Mouse (Mus musculus): Measurements from ENCODE around the gene Ambra1. TPM values are rescaled to one million over a fixed set of nuclear protein-coding genes. Genes with fewer than 3 reads are reported as not detected.

Gene Ambra1
- polyA plus RNA-seq, 1 experiment, result 21.1 TPM

DNA sequence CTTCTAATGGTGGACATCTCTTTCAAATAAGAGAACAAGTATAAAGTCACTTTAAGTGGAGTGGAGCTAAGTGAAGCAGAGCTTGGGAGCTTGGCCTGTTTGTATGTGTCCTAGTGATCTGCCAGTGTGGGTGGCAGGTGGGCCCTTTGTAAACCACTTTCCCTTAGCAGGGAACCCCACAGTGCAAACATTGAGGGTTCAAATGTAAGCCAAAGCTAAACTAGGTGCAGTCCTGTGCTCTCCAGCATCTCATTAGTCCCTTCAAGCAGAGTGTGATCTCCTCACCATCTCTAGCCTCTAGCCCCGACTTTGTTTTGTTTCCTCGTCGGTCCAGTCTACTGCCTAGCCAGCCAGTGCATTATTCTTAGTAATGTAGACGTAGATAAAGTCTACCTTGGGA, 154.7 kb downstream of the Ambra1 start:
- H3K4me3 ChIP-seq (replicated peaks; ENCODE audit: control insufficient read depth, low read depth, low read length), result no peak overlapping the region
- TF ChIP-seq POLR2A (IDR thresholded peaks at IDR 0.05; ENCODE audit: borderline replicate concordance, control insufficient read depth, low read depth, low read length) (no peak), CTCF (IDR thresholded peaks at IDR 0.05; ENCODE audit: control insufficient read depth, insufficient read depth, low read length) (no peak)
- WGBS, result 82% methylated on average over 4 of the region's 4 CpGs
- H3K4me1 ChIP-seq (ENCODE audit: control insufficient read depth, insufficient read depth, low read length), result no peaks in the 10 kb centered on the region; the same call in 1 of the 2 replicates
- no peak overlapping the region for H3K27ac ChIP-seq (ENCODE audit: control insufficient read depth, insufficient read depth, low read depth, low read length, poor library complexity)

- Histone ChIP-seq H3K27ac (ENCODE audit: control insufficient read depth, insufficient read depth, low read depth, low read length, poor library complexity) (no peak overlapping the region), H3K4me1 (ENCODE audit: control insufficient read depth, insufficient read depth, low read length) (no peaks in the 10 kb centered on the region), H3K4me3 (replicated peaks; ENCODE audit: control insufficient read depth, low read depth, low read length) (no peak overlapping the region)
- TF ChIP-seq POLR2A (IDR thresholded peaks at IDR 0.05; ENCODE audit: borderline replicate concordance, control insufficient read depth, low read depth, low read length) (no peak), CTCF (IDR thresholded peaks at IDR 0.05; ENCODE audit: control insufficient read depth, insufficient read depth, low read length) (no peak)
- 87% methylated on average over 3 of the region's 3 CpGs for WGBS
Measured at GRCm38 (mm10) chr2:91894716-91895115, 164.8 kb downstream of the Ambra1 start.

DNA sequence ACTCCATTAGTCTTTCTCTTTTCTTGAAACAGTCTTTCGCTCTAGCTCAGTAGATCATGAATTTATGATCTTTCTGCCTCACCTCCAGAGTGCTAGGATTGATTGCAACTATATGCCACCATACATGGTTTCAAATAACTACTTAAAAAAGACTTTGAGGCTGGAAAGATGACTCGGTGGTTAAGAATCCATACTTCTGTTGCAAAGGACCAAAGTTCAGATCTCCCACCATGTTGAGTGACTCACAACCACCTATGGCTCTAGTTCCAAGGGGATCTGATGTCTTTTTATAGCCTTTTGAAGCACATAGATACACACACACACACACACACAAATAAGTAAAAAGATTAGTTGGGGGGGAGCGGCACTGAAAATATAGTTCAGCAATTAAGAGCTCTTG, 165.5 kb downstream of the Ambra1 start:
- WGBS, result 91% methylated on average over 3 of the region's 3 CpGs
- TF ChIP-seq POLR2A (IDR thresholded peaks at IDR 0.05; ENCODE audit: borderline replicate concordance, control insufficient read depth, low read depth, low read length) (no peak), CTCF (IDR thresholded peaks at IDR 0.05; ENCODE audit: control insufficient read depth, insufficient read depth, low read length) (no peak)

DNA sequence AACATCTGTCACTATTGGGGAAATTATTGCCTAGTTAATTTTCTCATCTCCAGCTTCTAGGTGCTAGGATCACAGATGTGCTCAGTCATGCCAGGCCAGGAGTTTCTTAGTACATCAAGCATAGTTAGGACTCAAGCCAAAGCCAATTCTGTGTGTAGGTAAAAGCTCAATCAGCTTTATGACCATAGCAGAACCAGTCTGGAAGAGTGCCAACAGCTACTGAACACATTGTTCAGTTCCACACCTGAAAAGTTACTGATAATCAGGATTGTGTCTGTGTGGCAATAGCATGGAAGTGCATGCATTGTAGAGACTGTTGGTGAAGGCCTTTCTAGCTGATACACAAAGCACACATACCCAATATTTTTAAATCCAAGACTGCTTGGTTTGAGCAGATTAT, 168.0 kb downstream of the Ambra1 start:
- TF ChIP-seq CTCF (IDR thresholded peaks at IDR 0.05; ENCODE audit: control insufficient read depth, insufficient read depth, low read length) (no peak), POLR2A (IDR thresholded peaks at IDR 0.05; ENCODE audit: borderline replicate concordance, control insufficient read depth, low read depth, low read length) (no peak)
- Histone ChIP-seq H3K27ac (ENCODE audit: control insufficient read depth, insufficient read depth, low read depth, low read length, poor library complexity) (no peak overlapping the region), H3K4me1 (ENCODE audit: control insufficient read depth, insufficient read depth, low read length) (no peaks in the 10 kb centered on the region), H3K4me3 (replicated peaks; ENCODE audit: control insufficient read depth, low read depth, low read length) (no peak overlapping the region)

More for the DNA sequence above, 165.5 kb downstream of the Ambra1 start:
- Histone ChIP-seq H3K4me3 (replicated peaks; ENCODE audit: control insufficient read depth, low read depth, low read length) (no peak overlapping the region), H3K27ac (ENCODE audit: control insufficient read depth, insufficient read depth, low read depth, low read length, poor library complexity) (no peak overlapping the region), H3K4me1 (ENCODE audit: control insufficient read depth, insufficient read depth, low read length) (no peaks in the 10 kb centered on the region)

GRCm38 (mm10) chr2:91899141-91899540, 169.2 kb downstream of the Ambra1 start:
- TF ChIP-seq POLR2A (IDR thresholded peaks at IDR 0.05; ENCODE audit: borderline replicate concordance, control insufficient read depth, low read depth, low read length) (no peak), CTCF (IDR thresholded peaks at IDR 0.05; ENCODE audit: control insufficient read depth, insufficient read depth, low read length) (no peak)
- H3K27ac ChIP-seq (ENCODE audit: control insufficient read depth, insufficient read depth, low read depth, low read length, poor library complexity), result no peak overlapping the region
- 90% methylated on average over 3 of the region's 3 CpGs for WGBS
- H3K4me1 ChIP-seq (ENCODE audit: control insufficient read depth, insufficient read depth, low read length), result no peaks in the 10 kb centered on the region
- no peak overlapping the region for H3K4me3 ChIP-seq (replicated peaks; ENCODE audit: control insufficient read depth, low read depth, low read length)

- H3K4me3 ChIP-seq (replicated peaks; ENCODE audit: control insufficient read depth, low read depth, low read length), result no peak overlapping the region
- H3K27ac ChIP-seq (ENCODE audit: control insufficient read depth, insufficient read depth, low read depth, low read length, poor library complexity), result no peak overlapping the region
- TF ChIP-seq POLR2A (IDR thresholded peaks at IDR 0.05; ENCODE audit: borderline replicate concordance, control insufficient read depth, low read depth, low read length) (no peak), CTCF (IDR thresholded peaks at IDR 0.05; ENCODE audit: control insufficient read depth, insufficient read depth, low read length) (no peak)
- H3K4me1 ChIP-seq (ENCODE audit: control insufficient read depth, insufficient read depth, low read length), result no peaks in the 10 kb centered on the region
- WGBS, result 84% methylated on average over 8 of the region's 8 CpGs
Measured at GRCm38 (mm10) chr2:91900431-91900830, 170.5 kb downstream of the Ambra1 start.

DNA sequence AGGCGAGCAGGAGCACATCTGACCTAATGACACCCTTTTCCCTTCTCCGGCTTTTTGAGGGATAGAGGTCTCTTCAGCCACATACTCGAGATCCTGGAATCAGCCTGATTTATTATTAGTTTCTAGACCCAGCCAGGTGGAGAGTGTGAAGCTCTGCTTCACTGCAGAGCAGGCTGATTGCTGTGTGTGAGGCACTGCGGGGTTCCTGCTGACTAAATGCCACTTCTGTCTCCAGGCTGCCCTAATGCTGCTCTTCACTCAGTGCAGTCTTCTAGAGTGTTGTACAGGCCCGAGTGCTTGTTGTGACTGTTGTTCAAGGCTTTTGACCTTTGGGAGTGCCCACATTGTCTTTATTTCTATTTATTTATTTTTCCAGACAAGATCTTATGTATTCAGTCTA, 172.4 kb downstream of the Ambra1 start:
- TF ChIP-seq POLR2A (IDR thresholded peaks at IDR 0.05; ENCODE audit: borderline replicate concordance, control insufficient read depth, low read depth, low read length), result no peak
- TF ChIP-seq CTCF (IDR thresholded peaks at IDR 0.05; ENCODE audit: control insufficient read depth, insufficient read depth, low read length), result no peak
- Histone ChIP-seq H3K27ac (ENCODE audit: control insufficient read depth, insufficient read depth, low read depth, low read length, poor library complexity) (no peak overlapping the region), H3K4me3 (replicated peaks; ENCODE audit: control insufficient read depth, low read depth, low read length) (no peak overlapping the region), H3K4me1 (ENCODE audit: control insufficient read depth, insufficient read depth, low read length) (no peaks in the 10 kb centered on the region)
- 80% methylated on average over 5 of the region's 5 CpGs for WGBS

GRCm38 (mm10) chr2:91903171-91903925, 173.4 kb downstream of the Ambra1 start:
- WGBS, result 92% methylated on average over 3 of the region's 3 CpGs
- Histone ChIP-seq H3K4me3 (replicated peaks; ENCODE audit: control insufficient read depth, low read depth, low read length) (no peak overlapping the region), H3K4me1 (ENCODE audit: control insufficient read depth, insufficient read depth, low read length) (no peaks in the 10 kb centered on the region), H3K27ac (ENCODE audit: control insufficient read depth, insufficient read depth, low read depth, low read length, poor library complexity) (no peak overlapping the region)
- no peak for TF ChIP-seq POLR2A (IDR thresholded peaks at IDR 0.05; ENCODE audit: borderline replicate concordance, control insufficient read depth, low read depth, low read length)
- TF ChIP-seq CTCF (IDR thresholded peaks at IDR 0.05; ENCODE audit: control insufficient read depth, insufficient read depth, low read length), result no peak

All from bone marrow, adult 2 months (tissue).